Mouse (Mus musculus): ENCODE results near the gene Ptchd4.

The Ptchd4 gene

GRCm38 (mm10) chr17:42315669-42316611 is at the start of gene Ptchd4:
Gene Ptchd4, plus strand, starts transcription at chr17:42315947.
- no peak for DNase-seq (ENCODE audit: low read depth in 1 of 2, low spot score in 2 of 2)

DNA sequence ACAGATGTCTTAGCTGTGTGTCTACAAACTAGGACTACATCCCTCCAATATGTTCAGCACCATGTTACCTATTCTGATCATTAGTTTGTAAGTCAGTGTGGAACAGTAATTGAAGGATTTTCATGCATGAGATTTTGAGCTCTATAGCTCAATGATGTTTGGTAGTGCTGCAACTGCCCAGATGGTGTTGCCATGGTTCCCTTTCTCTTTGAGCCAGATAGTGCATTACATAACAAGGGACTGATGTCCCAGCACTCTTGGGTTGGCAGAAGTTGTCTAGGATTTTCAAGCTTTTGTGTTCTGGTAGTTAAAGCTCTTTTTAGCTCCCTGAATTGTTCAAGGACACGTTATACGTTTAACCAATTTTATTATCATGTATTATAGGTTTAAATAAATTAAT is 38.9 kb upstream of the Ptchd4 start:
- no peak for DNase-seq (ENCODE audit: low read depth in 1 of 2, low spot score in 2 of 2)

GRCm38 (mm10) chr17:42284391-42284790 is 31.4 kb upstream of the Ptchd4 start:
- no peak for DNase-seq (ENCODE audit: low read depth in 1 of 2, low spot score in 2 of 2)

DNA sequence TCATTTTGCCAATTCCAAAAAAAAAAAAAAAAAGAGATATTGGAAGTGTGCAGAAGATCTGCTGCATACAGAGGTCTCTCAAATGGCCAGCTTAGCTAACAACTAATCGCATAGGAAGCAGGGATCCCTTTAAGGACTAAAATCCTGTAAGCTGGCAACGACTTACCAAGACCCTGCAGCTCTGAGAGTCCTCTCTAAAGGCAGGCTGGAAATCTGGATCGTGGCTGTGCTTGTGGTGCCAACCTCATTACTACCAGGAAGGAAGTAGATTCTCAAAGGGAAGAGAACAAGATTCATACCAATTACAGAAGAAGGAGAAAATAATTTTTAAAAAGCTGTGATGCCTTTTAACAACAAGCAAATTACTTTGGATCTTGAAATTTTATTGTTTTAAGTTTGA is 29.5 kb upstream of the Ptchd4 start:
- DNase-seq (ENCODE audit: low read depth in 1 of 2, low spot score in 2 of 2): no peak

DNA sequence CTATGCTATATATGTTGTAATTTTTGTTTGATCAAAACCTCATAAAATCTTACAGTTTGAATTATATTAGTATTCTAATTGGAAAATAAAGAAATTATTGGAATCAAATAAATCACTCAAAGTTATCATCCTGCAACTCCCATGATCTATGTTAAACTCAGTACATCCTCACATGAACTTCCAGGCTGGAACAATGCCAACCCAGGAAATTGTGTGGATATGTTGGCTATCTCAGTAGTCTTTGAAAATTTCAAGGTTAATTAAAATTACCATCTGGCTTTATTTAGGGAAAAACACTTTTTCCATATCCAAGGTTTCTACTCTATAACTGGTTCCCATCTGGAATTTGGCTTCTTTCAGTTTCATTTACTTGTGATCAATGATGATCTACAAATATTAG is 25.4 kb upstream of the Ptchd4 start:
- no peak for DNase-seq (ENCODE audit: low read depth in 1 of 2, low spot score in 2 of 2)

DNA sequence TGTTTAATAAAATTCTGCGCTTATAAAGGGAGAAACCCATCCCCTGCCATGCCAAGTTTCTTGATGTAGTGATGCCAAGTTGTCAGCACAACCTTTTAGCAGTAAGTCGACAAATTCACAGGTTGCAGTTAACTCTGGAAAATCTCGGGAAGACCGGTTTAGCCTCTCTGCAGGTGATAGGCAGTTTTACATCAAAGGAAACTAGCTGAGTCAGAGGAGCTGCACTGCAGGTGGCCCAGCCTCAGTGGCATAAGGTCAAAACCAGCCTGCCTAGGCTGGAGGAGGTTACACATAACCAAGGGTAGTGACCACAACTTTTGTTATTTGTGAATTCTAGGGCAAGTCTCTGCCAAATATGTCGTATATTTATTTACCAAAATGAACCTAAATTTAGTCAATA is 24.0 kb upstream of the Ptchd4 start:
- DNase-seq (ENCODE audit: low read depth in 1 of 2, low spot score in 2 of 2): no peak

DNA sequence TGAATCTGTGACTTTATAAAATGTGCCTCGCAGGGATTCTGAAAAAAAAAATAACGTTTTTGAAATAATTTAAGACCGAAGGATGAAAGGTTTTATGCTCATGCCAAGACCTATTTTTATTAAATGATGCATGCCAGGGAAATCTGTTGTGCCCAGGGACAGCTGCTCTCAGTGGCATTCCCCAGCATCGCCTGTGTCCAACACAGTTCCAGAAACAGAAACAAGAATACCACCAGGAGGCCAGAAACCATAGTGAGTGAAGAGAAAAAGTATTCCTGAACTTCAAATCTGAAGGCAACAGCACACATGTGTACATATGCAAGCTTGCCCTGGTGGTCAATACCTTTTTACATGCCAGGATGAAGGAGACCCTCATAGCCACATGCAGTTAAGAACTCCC is 17.8 kb upstream of the Ptchd4 start:
- DNase-seq (ENCODE audit: low read depth in 1 of 2, low spot score in 2 of 2): no peak

- no peak for DNase-seq (ENCODE audit: low read depth in 1 of 2, low spot score in 2 of 2)
Measured at GRCm38 (mm10) chr17:42299681-42300080, 16.1 kb upstream of the Ptchd4 start.

DNA sequence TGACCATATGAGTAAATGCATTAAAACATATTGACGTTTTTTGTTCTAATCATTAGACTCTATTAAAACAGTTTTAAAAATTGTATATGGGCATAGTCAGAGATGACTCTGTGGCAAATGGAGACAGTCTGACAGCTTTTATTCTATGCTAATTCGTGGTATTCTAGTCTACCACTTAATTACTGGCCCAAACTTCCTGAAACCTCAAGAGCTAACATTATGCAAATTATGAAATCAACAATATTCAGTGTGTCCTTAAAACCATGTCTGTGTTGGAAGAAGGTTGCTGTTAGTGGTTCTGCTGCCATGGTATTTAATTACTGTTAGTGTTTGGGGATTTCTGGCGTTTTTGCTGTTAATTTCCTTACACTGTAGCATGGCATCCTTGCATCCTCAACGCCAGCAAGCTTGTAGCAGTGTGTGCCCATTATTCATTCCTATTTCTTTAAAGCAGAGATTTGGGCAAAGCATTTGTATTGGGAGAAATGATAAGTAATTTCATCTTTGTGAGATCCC is 12.6 kb upstream of the Ptchd4 start:
- no peak for DNase-seq (ENCODE audit: low read depth in 1 of 2, low spot score in 2 of 2)

DNA sequence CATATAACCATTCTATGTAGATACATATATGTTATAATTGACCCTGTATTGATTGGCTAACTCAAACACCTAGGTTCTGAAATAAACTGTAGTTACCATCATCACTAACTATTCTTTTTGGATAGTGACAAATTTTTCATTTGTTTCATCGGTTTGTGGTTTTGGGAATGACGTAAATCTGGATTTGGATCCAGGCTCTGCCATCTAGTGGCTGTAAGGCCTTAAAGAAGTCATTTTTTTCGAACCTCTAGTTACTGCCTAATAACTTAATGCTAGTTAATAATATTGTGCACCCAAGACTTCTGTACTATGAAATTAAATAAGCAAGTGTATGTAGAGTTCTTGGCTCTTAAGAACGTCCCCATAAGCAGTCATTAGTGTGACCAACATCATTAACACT is 11.5 kb upstream of the Ptchd4 start:
- no peak for DNase-seq (ENCODE audit: low read depth in 1 of 2, low spot score in 2 of 2)

- no peak for DNase-seq (ENCODE audit: low read depth in 1 of 2, low spot score in 2 of 2)
Measured at GRCm38 (mm10) chr17:42307001-42307400, 8.7 kb upstream of the Ptchd4 start.

DNA sequence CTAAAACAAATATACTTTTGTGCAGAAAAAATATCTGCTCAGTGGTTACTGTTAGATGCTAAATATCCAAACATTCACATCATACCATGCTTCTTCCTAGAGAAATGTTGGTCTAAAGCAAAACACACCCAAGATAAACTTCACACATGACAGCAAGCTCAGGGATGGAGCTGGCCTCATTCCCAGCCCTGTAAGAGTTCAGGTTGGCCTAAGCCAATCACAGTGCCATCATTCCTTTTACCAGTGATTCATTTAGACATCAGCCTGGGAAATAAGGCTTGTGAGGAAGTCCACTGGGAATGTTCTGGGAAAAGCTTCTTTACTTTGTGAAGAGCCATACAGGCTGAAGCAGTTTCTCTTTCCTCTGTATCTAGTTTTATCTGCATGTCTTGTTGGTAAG is 5.6 kb upstream of the Ptchd4 start:
- no peak for DNase-seq (ENCODE audit: low read depth in 1 of 2, low spot score in 2 of 2)

DNA sequence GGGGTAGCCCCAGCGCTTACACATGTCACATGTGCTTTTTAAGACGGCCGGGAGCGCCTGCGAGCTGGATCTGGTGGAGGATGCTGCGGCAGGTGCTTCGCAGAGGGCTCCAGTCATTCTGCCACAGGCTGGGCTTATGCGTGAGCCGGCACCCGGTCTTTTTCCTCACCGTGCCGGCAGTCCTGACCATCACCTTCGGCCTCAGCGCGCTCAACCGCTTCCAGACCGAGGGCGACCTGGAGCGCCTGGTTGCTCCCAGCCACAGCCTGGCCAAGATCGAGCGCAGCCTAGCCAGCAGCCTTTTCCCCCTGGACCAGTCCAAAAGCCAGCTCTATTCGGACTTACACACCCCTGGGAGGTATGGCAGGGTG is 850 bp downstream of the Ptchd4 start:
- no peak for DNase-seq (ENCODE audit: low read depth in 1 of 2, low spot score in 2 of 2)

DNA sequence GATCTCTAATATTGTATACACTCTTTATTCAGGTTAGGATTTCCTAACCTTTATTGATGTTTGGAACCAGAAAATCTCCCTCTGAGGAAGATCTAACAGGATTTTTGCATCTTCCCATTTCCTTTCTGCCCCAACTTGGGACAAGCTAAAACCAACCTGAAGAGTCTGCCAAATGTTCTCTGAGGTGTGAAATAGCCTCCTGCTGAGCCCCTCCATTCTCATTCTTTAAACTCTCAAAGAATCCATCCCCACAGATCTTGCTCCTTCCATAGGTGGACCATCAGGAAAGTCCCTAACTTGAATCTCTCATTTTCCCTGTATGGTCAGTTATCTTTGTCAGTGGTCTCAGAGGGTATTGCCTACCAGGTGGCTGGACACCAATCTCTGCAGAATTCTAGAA is 20.0 kb downstream of the Ptchd4 start:
- DNase-seq (ENCODE audit: low read depth in 1 of 2, low spot score in 2 of 2): no peak

DNA sequence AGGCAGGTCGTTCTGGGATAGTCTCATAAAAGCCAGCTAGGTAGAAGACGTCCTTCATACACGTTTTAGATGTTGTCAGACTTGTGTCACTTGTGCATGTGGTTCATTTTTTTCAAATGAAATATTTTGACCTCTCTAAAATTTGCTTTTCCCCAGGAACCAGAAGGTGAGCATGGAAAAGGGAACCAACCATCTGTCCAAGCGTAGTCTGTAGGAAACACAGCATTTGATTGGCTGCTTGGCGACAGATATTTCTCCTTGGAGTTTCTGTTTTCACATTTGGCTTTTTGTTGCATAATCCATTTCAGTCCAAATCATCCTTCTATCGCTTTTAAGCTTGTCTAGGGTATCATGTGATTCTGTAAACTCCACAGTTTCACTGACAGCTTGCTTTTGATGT is 20.8 kb downstream of the Ptchd4 start:
- DNase-seq (ENCODE audit: low read depth in 1 of 2, low spot score in 2 of 2): no peak

GRCm38 (mm10) chr17:42346027-42346426 is 30.3 kb downstream of the Ptchd4 start:
- no peak for DNase-seq (ENCODE audit: low read depth in 1 of 2, low spot score in 2 of 2)

GRCm38 (mm10) chr17:42358481-42358880 is 42.7 kb downstream of the Ptchd4 start:
- DNase-seq (ENCODE audit: low read depth in 1 of 2, low spot score in 2 of 2): no peak

GRCm38 (mm10) chr17:42363085-42363710 is 47.5 kb downstream of the Ptchd4 start:
- DNase-seq (ENCODE audit: low read depth in 1 of 2, low spot score in 2 of 2): no peak

GRCm38 (mm10) chr17:42364716-42365115 is 49.0 kb downstream of the Ptchd4 start:
- DNase-seq (ENCODE audit: low read depth in 1 of 2, low spot score in 2 of 2): no peak

GRCm38 (mm10) chr17:42374881-42375280 is 59.1 kb downstream of the Ptchd4 start:
- DNase-seq (ENCODE audit: low read depth in 1 of 2, low spot score in 2 of 2): no peak

DNA sequence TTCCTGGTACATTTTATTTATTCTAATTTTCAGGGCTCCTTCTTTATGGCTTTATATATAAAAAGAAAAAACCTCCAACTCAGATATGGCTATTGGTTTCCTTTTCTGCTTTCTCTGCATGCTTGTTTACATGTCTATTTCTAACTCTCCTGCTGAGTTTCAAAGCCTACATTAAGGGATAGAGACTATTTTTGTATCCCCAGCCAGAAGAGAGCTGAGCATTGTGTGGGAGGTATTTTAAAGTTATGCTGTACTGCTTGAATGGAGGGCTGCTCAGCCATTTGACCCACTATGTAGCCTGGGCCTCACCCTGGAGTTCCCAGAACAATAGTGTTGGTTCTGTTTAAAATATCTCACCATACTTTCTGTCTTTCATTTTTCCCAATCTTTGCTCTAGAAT is 77.3 kb downstream of the Ptchd4 start:
- DNase-seq (ENCODE audit: low read depth in 1 of 2, low spot score in 2 of 2): no peak

GRCm38 (mm10) chr17:42395299-42395698 is 79.6 kb downstream of the Ptchd4 start:
- DNase-seq (ENCODE audit: low read depth in 1 of 2, low spot score in 2 of 2): no peak
